Mouse (Mus musculus) heart, adult 2 months (tissue): ENCODE measurements around the gene Arhgap19. TPM values are rescaled to one million over a fixed set of nuclear protein-coding genes. Genes with fewer than 3 reads are reported as not detected.

Experiments used
- DNase-seq, 2 experiments: peaks; one replicate each; pipeline ENCODE4 v3.0.0; 2021
- H3K27ac ChIP-seq: fragments of 200-600 bp; 2 replicates; pipeline ENCODE4 v1.8.1; 2022
- H3K27me3 ChIP-seq: fragments of 200-500 bp; 2 replicates; pipeline ENCODE4 v1.6.1; 2012; ENCODE audit warnings: mild to moderate bottlenecking, low read length, inconsistent platforms, mixed read lengths; ENCODE audit not compliant: control insufficient read depth, insufficient read depth
- H3K36me3 ChIP-seq: fragments of 200-500 bp; 2 replicates; pipeline ENCODE4 v1.6.1; 2012; ENCODE audit warnings: low read length, inconsistent platforms; ENCODE audit not compliant: control insufficient read depth, insufficient read depth
- H3K4me1 ChIP-seq: fragments of 200-500 bp; 2 replicates; pipeline ENCODE4 v1.6.1; 2011; ENCODE audit warnings: low read length; ENCODE audit not compliant: control insufficient read depth, insufficient read depth
- H3K4me3 ChIP-seq: fragments of 200-600 bp; 2 replicates; pipeline ENCODE4 v1.8.1; 2022
- H3K79me2 ChIP-seq: fragments of 200-500 bp; replicated peaks from 2 replicates; pipeline ENCODE4 v1.6.1; 2012; ENCODE audit warnings: mild to moderate bottlenecking, inconsistent platforms, low read length, moderate library complexity, mixed read lengths; ENCODE audit not compliant: control insufficient read depth, insufficient read depth
- H3K9ac ChIP-seq: fragments of 200-500 bp; 2 replicates; pipeline ENCODE4 v1.6.1; 2012; ENCODE audit warnings: low read depth, mild to moderate bottlenecking, control low read depth, inconsistent platforms, low read length, mixed read lengths
- CTCF ChIP-seq: fragments of 200-600 bp; IDR thresholded peaks from 2 replicates; pipeline ENCODE4 v1.8.1; 2022; ENCODE audit warnings: antibody characterized with exemption, mild to moderate bottlenecking, moderate library complexity
- EP300 ChIP-seq: fragments of 200-500 bp; IDR thresholded peaks from 2 replicates; pipeline ENCODE4 v1.6.1; 2011; ENCODE audit warnings: low read depth, low read length, control low read depth; ENCODE audit not compliant: insufficient read depth
- POLR2A ChIP-seq: fragments of 200-500 bp; IDR thresholded peaks from 2 replicates; pipeline ENCODE4 v1.6.1; 2011; ENCODE audit warnings: mild to moderate bottlenecking, low read depth, low read length, control low read depth; ENCODE audit not compliant: insufficient read depth
- WGBS: fragments of 180-500 bp; shearing (Covaris S2); methylation state at CpG from one replicate; pipeline ENCODE4 v1.1.7; 2018; 5-methylcytosine and 5-hydroxymethylcytosine counted together
- intact Hi-C: fragments of 180-260 bp; cut with DNase I; formaldehyde crosslinking; loops from one replicate; pipeline ENCODE4 v1.15.1; 2025
- polyA plus RNA-seq: library from polyadenylated mRNA; depleted of rRNA; stranded (reverse); fragments of >200 nt; gene quantifications from 2 replicates; pipeline ENCODE4 v1.2.3, GENCODE M21; 2012
- total RNA-seq, 2 experiments: library from RNA; stranded (reverse); gene quantifications; 2 replicates each; pipeline ENCODE4 v1.2.3; 2021

Arhgap19 gene
- total and polyA plus RNA-seq, 3 experiments, result 1.4 to 2.0 (median 1.7) TPM

- H3K9ac ChIP-seq, result peak within 1 kb of the TSS; percentile 85
- TF ChIP-seq CTCF (no peak), POLR2A (peak; percentile 53; the same call in 1 of the 2 replicates)
- intact Hi-C loops, result loop anchor here (1.0 to 2.0 kb wide), 2 partner anchors 19 to 27 kb away; partner anchors contain the start of genes Arhgap19 and Frat2
- H3K4me3 ChIP-seq, result peak within 1 kb of the TSS; percentile 82
- DNase-seq, result peak; percentile 93
- H3K4me1 ChIP-seq, result peaks cover 8% of the 10 kb centered on the region
- H3K36me3 ChIP-seq, result no peaks in the 10 kb centered on the region
- H3K27me3 ChIP-seq, result no peaks in the 10 kb centered on the region
- 1% methylated on average over 39 of the region's 39 CpGs for WGBS
- no peaks in the 10 kb centered on the region for H3K79me2 ChIP-seq
- peak within 1 kb of the TSS; percentile 99 for H3K27ac ChIP-seq
Measured at GRCm38 (mm10) chr19:41829381-41830105, 27.7 kb upstream of the Arhgap19 start, which contains the start of gene Frat1. Gene Frat1, plus strand, starts transcription at chr19:41829970.

GRCm38 (mm10) chr19:41828941-41829340 lies 27.1 kb upstream of the Arhgap19 start:
- intact Hi-C loops, result loop anchor here (1.0 to 2.0 kb wide), 2 partner anchors 19 to 26 kb away; partner anchors contain the start of genes Arhgap19 and Frat2
- H3K27me3 ChIP-seq, result no peaks in the 10 kb centered on the region
- TF ChIP-seq POLR2A (no peak), EP300 (no peak)
- peak overlapping the region; percentile 82; the same call in 1 of the 2 replicates for H3K4me3 ChIP-seq
- no peaks in the 10 kb centered on the region for H3K36me3 ChIP-seq
- no peaks in the 10 kb centered on the region for H3K79me2 ChIP-seq
- WGBS, result 83% methylated on average over 3 of the region's 3 CpGs
- H3K9ac ChIP-seq, result no peak overlapping the region
- DNase-seq, result no peak
- H3K4me1 ChIP-seq, result peaks cover 8% of the 10 kb centered on the region
- 0 out of 2 replicates have a peak overlapping the region, but pooled peaks have one; percentile 24 for H3K27ac ChIP-seq

DNA sequence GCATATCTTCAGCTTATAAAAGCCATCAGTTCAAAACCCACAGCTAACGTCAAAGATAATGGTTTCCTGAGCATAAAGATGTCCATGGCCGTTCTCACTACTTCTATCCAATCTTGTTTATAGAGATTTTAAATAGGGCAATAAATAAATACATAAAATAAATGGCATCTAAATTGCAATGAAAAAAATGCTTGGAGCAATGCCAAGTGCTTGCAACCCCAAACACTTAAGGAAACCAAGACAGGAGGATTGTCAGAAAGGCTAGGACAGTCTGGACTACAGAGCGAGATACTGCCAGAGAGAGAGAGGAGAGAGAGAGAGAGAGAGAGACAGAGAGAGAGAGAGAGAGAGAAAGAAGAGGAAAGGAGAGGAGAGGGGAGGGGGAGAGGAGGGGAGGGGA lies 24.7 kb upstream of the Arhgap19 start:
- Histone ChIP-seq H3K9ac (no peak overlapping the region), H3K27me3 (no peaks in the 10 kb centered on the region), H3K27ac (no peak overlapping the region), H3K4me1 (peaks cover 4% of the 10 kb centered on the region), H3K36me3 (no peaks in the 10 kb centered on the region), H3K4me3 (no peak overlapping the region), H3K79me2 (no peaks in the 10 kb centered on the region)
- intact Hi-C loops, result no loop called here
- no peak for TF ChIP-seq CTCF
- no peak for TF ChIP-seq POLR2A
- no peak for TF ChIP-seq EP300
- no peak for DNase-seq
- 81% methylated on average over 3 of the region's 3 CpGs for WGBS

- no peaks in the 10 kb centered on the region for H3K27me3 ChIP-seq
- DNase-seq, result no peak
- TF ChIP-seq POLR2A, result no peak
- no peak for TF ChIP-seq EP300
- no peaks in the 10 kb centered on the region for H3K79me2 ChIP-seq
- no peak overlapping the region for H3K27ac ChIP-seq
- no peaks in the 10 kb centered on the region for H3K36me3 ChIP-seq
- WGBS, result 73% methylated on average over 5 of the region's 5 CpGs
- H3K9ac ChIP-seq, result no peak overlapping the region
- H3K4me3 ChIP-seq, result no peak overlapping the region
- peaks cover 2% of the 10 kb centered on the region for H3K4me1 ChIP-seq
- intact Hi-C loops, result no loop called here
Measured at GRCm38 (mm10) chr19:41824950-41825349, 23.1 kb upstream of the Arhgap19 start.

DNA sequence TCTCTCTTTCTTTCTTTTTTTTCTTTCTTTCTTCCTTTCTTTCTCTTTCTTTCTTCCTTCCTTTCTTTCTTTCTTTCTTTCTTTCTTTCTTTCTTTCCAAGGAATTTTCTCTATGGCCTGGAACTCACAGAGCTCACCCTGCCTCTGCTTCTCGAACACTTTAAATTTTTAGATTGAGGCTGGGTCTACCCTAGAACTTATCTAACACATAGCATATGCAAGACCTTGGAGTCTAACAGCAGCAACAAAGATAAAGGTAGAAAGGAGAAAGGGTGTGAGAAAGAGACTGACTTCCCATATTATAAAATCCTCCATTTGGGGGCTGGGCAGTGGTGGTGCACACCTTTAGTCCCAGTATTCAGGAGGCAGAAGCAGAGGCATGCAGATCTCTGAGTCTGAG lies 20.7 kb upstream of the Arhgap19 start:
- Histone ChIP-seq H3K79me2 (no peaks in the 10 kb centered on the region), H3K4me3 (no peak overlapping the region), H3K9ac (no peak overlapping the region), H3K36me3 (no peaks in the 10 kb centered on the region), H3K27me3 (no peaks in the 10 kb centered on the region), H3K4me1 (no peaks in the 10 kb centered on the region), H3K27ac (no peak overlapping the region)
- no peak for DNase-seq
- 74% methylated on average over 1 of the region's 1 CpGs for WGBS
- TF ChIP-seq POLR2A (no peak), CTCF (no peak), EP300 (no peak)
- intact Hi-C loops, result loop anchor here (1.0 kb wide), 1 partner anchor 11 kb away; no protein-coding TSS in a partner anchor

- no peaks in the 10 kb centered on the region for H3K79me2 ChIP-seq
- TF ChIP-seq CTCF (no peak), EP300 (no peak), POLR2A (no peak)
- H3K4me1 ChIP-seq, result no peaks in the 10 kb centered on the region
- 38% methylated on average over 5 of the region's 5 CpGs for WGBS
- H3K27me3 ChIP-seq, result no peaks in the 10 kb centered on the region
- no peak overlapping the region for H3K27ac ChIP-seq
- no peak overlapping the region for H3K9ac ChIP-seq
- intact Hi-C loops, result no loop called here
- no peaks in the 10 kb centered on the region for H3K36me3 ChIP-seq
- H3K4me3 ChIP-seq, result no peak overlapping the region
- DNase-seq, result no peak
Measured at GRCm38 (mm10) chr19:41821436-41821835, 19.6 kb upstream of the Arhgap19 start.
